Mouse (Mus musculus) adrenal gland, postnatal 36 days (tissue): ENCODE results near the gene Sppl2b. TPM values are rescaled to one million over a fixed set of nuclear protein-coding genes. Genes with fewer than 3 reads are reported as not detected.
"Not testable (repeated sequence)": the region's sequence is repeated elsewhere in the genome, so short reads cannot be mapped to it uniquely, and the experiment has no call there.

Experiments
- DNase-seq, 2 experiments: peaks; one replicate each; pipeline ENCODE4 v3.0.0; 2021; ENCODE audit warnings: mixed read lengths in 1 of 2
- long read RNA-seq, 2 experiments: library from polyadenylated mRNA; stranded (forward); transcript quantifications; one replicate each; pipeline ENCODE4 v2.0.0; 2021; ENCODE audit warnings: borderline sequencing depth in 2 of 2
- total RNA-seq, 2 experiments: library from RNA; stranded (reverse); gene quantifications; 2 replicates each; pipeline ENCODE4 v1.2.3; 2021

Gene Sppl2b
- total RNA-seq = 10 to 100 TPM; 28.1 to 30.3 TPM
- long read RNA-seq, experiment 1, transcript Sppl2b-201 (15 exons, 2,869 nt) = major isoform, 17 of 65 reads
- long read RNA-seq, experiment 1, partial matches to known transcripts = 18 of 65 reads
- long read RNA-seq, experiment 1, other reads (novel, unspliced or antisense) = 30 of 65 reads
- long read RNA-seq, experiment 2, partial matches to known transcripts = 4 of 23 reads
- long read RNA-seq, experiment 2, other reads (novel, unspliced or antisense) = 15 of 23 reads

GRCm38 (mm10) chr10:80854913-80855748 lies at the start of gene Sppl2b, which contains the start of gene Lsm7:
Sppl2b (plus strand) TSS chr10:80855275.
Lsm7 (minus strand) TSS chr10:80855209.
- peak; percentile 98 for DNase-seq

- no peak for DNase-seq
These were observed 49.8 kb upstream of the Sppl2b start for GRCm38 (mm10) chr10:80805322-80805721.

GRCm38 (mm10) chr10:80805925-80806324 lies 49.1 kb upstream of the Sppl2b start:
- DNase-seq = peak; percentile 85 to 90

- no peak for DNase-seq
These were observed 48.6 kb upstream of the Sppl2b start for GRCm38 (mm10) chr10:80806341-80807056.

- DNase-seq = peak; percentile 84 to 87
These were observed 47.9 kb upstream of the Sppl2b start for GRCm38 (mm10) chr10:80807057-80807627.

- DNase-seq = no peak
These were observed 46.7 kb upstream of the Sppl2b start for GRCm38 (mm10) chr10:80808099-80808984.

GRCm38 (mm10) chr10:80808985-80809632 lies 46.0 kb upstream of the Sppl2b start:
- no peak for DNase-seq

- peak; percentile 78 to 85 for DNase-seq
These were observed 45.0 kb upstream of the Sppl2b start for GRCm38 (mm10) chr10:80810084-80810483.

GRCm38 (mm10) chr10:80812391-80813041 lies 42.6 kb upstream of the Sppl2b start:
- DNase-seq = peak; percentile 68 to 77

GRCm38 (mm10) chr10:80813366-80813765 lies 41.7 kb upstream of the Sppl2b start, which contains the start of gene Jsrp1:
Jsrp1 (minus strand) TSS chr10:80813498.
- DNase-seq = no peak

- no peak for DNase-seq
These were observed 40.3 kb upstream of the Sppl2b start for GRCm38 (mm10) chr10:80814800-80815199.

GRCm38 (mm10) chr10:80816303-80816702 lies 38.8 kb upstream of the Sppl2b start:
- not testable (repeated sequence) for DNase-seq

- DNase-seq = peak in 1 of 2 experiments; percentile 62
These were observed 37.9 kb upstream of the Sppl2b start for GRCm38 (mm10) chr10:80817164-80817563.

- not testable (repeated sequence) for DNase-seq
These were observed 37.1 kb upstream of the Sppl2b start for GRCm38 (mm10) chr10:80817955-80818354.

GRCm38 (mm10) chr10:80818599-80819281 lies 36.3 kb upstream of the Sppl2b start:
- DNase-seq = no peak

GRCm38 (mm10) chr10:80819406-80819805 lies 35.7 kb upstream of the Sppl2b start:
- no peak for DNase-seq

- no peak for DNase-seq
These were observed 33.1 kb upstream of the Sppl2b start for GRCm38 (mm10) chr10:80821991-80822390.

GRCm38 (mm10) chr10:80822528-80822927 lies 32.5 kb upstream of the Sppl2b start:
- no peak for DNase-seq

GRCm38 (mm10) chr10:80823316-80823715 lies 31.8 kb upstream of the Sppl2b start:
- no peak for DNase-seq
